Mouse (Mus musculus) myocyte (in vitro differentiated cells): ENCODE measurements around the gene D7Ertd443e. TPM values are rescaled to one million over a fixed set of nuclear protein-coding genes. Genes with fewer than 3 reads are reported as not detected.

Experiments
- H3K27me3 ChIP-seq: one replicate; pipeline ENCODE4 v1.6.1; 2011; ENCODE audit not compliant: control insufficient read depth, insufficient read depth, insufficient read length
- H3K36me3 ChIP-seq: one replicate; pipeline ENCODE4 v1.6.1; 2011; ENCODE audit not compliant: control insufficient read depth, insufficient read depth
- H3K4me2 ChIP-seq: one replicate; pipeline ENCODE4 v1.6.1; 2011; ENCODE audit warnings: low read depth, control low read depth
- H3K4me3 ChIP-seq: one replicate; pipeline ENCODE4 v1.5.1; 2011; ENCODE audit warnings: mild to moderate bottlenecking, control low read depth, moderate library complexity
- H3K79me2 ChIP-seq: one replicate; pipeline ENCODE4 v1.6.1; 2011; ENCODE audit not compliant: control insufficient read depth, insufficient read depth
- H3ac ChIP-seq: one replicate; pipeline ENCODE4 v1.6.1; 2011; ENCODE audit not compliant: control insufficient read depth, insufficient read length
- E2F4 ChIP-seq: IDR thresholded peaks from one replicate; pipeline ENCODE4 v1.6.1; 2011; ENCODE audit warnings: mild to moderate bottlenecking, control low read depth, moderate library complexity; ENCODE audit not compliant: insufficient read depth
- MAX ChIP-seq: IDR thresholded peaks from one replicate; pipeline ENCODE4 v1.6.1; 2011; ENCODE audit warnings: low read depth, mild to moderate bottlenecking, control low read depth
- MYOD1 ChIP-seq, 3 experiments: IDR thresholded peaks; one replicate each; pipeline ENCODE4 v1.6.1; 2011; ENCODE audit warnings: control low read depth in 2 of 3, low read depth in 2 of 3, mild to moderate bottlenecking in 2 of 3, moderate library complexity in 1 of 3; ENCODE audit not compliant: insufficient read length in 2 of 3, control insufficient read depth in 1 of 3
- MYOG ChIP-seq, 3 experiments: IDR thresholded peaks; one replicate each; pipeline ENCODE4 v1.6.1; 2011; ENCODE audit warnings: control low read depth in 2 of 3, low read depth in 2 of 3, mild to moderate bottlenecking in 2 of 3; ENCODE audit not compliant: insufficient read length in 2 of 3, control insufficient read depth in 1 of 3, insufficient read depth in 1 of 3
- POLR2A ChIP-seq: IDR thresholded peaks from one replicate; pipeline ENCODE4 v1.6.1; 2011; ENCODE audit warnings: low read depth, mild to moderate bottlenecking, control low read depth, moderate library complexity; ENCODE audit not compliant: insufficient read length
- POLR2AphosphoS2 ChIP-seq: IDR thresholded peaks from one replicate; pipeline ENCODE4 v1.6.1; 2011; ENCODE audit warnings: low read depth, control low read depth; ENCODE audit not compliant: insufficient read length
- SRF ChIP-seq: IDR thresholded peaks from one replicate; pipeline ENCODE4 v1.6.1; 2011; ENCODE audit warnings: low read depth; ENCODE audit not compliant: control insufficient read depth, insufficient read length
- TCF12 ChIP-seq: IDR thresholded peaks from one replicate; pipeline ENCODE4 v1.6.1; 2011; ENCODE audit warnings: mild to moderate bottlenecking, control low read depth; ENCODE audit not compliant: poor library complexity, insufficient read depth, severe bottlenecking
- TCF3 ChIP-seq: IDR thresholded peaks from one replicate; pipeline ENCODE4 v1.6.1; 2011; ENCODE audit warnings: low read depth, control low read depth; ENCODE audit not compliant: insufficient read length
- USF1 ChIP-seq: IDR thresholded peaks from one replicate; pipeline ENCODE4 v1.6.1; 2011; ENCODE audit warnings: low read depth, mild to moderate bottlenecking, control low read depth, moderate library complexity
- polyA plus RNA-seq: library from polyadenylated mRNA; unstranded; fragments of >200 nt; fragmentation: generic; extraction: Trizol; gene quantifications from one replicate; pipeline ENCODE4 v1.2.1, GENCODE M21; 2012; ENCODE audit warnings: missing spikeins

Gene D7Ertd443e
- polyA plus RNA-seq, 1 experiment: 0.06 TPM

- peak overlapping the region; percentile 37 for H3K4me3 ChIP-seq
- H3K36me3 ChIP-seq: no peaks in the 10 kb centered on the region
- TF ChIP-seq POLR2A (peak; percentile 31), E2F4 (no peak), MAX (no peak), SRF (no peak), MYOD1 (IDR thresholded peaks at IDR 0.05; ENCODE audit: control insufficient read depth in 1 of 3, insufficient read length in 2 of 3, low read depth in 2 of 3) (peak in 1 of 3 experiments; percentile 68), MYOG (IDR thresholded peaks at IDR 0.05; ENCODE audit: control insufficient read depth in 1 of 3, insufficient read depth in 1 of 3, insufficient read length in 2 of 3, low read depth in 2 of 3) (peak in 2 of 3 experiments; percentile 28 to 57), TCF3 (no peak)
- H3K27me3 ChIP-seq: no peaks in the 10 kb centered on the region
- H3ac ChIP-seq: peak overlapping the region; percentile 55
- H3K4me2 ChIP-seq: peak overlapping the region; percentile 99
- peaks cover 3% of the 10 kb centered on the region for H3K79me2 ChIP-seq
Observed at GRCm38 (mm10) chr7:134224741-134225612, 160.5 kb downstream of the D7Ertd443e start.

GRCm38 (mm10) chr7:134224421-134224740 is 161.1 kb downstream of the D7Ertd443e start:
- peak overlapping the region; percentile 99 for H3K4me2 ChIP-seq
- no peaks in the 10 kb centered on the region for H3K36me3 ChIP-seq
- H3ac ChIP-seq: peak overlapping the region; percentile 55
- peaks cover 3% of the 10 kb centered on the region for H3K79me2 ChIP-seq
- no peak for TF ChIP-seq TCF3
- TF ChIP-seq MYOD1 (IDR thresholded peaks at IDR 0.05; ENCODE audit: control insufficient read depth in 1 of 3, insufficient read length in 2 of 3, low read depth in 2 of 3): peak in 1 of 3 experiments; percentile 0
- peak overlapping the region; percentile 37 for H3K4me3 ChIP-seq
- no peaks in the 10 kb centered on the region for H3K27me3 ChIP-seq

GRCm38 (mm10) chr7:134223444-134224161 is 161.9 kb downstream of the D7Ertd443e start:
- H3K4me3 ChIP-seq: peak overlapping the region; percentile 37
- TF ChIP-seq POLR2AphosphoS2 (no peak), TCF12 (no peak), SRF (no peak), TCF3 (no peak), MAX (no peak), POLR2A (no peak), MYOG (IDR thresholded peaks at IDR 0.05; ENCODE audit: control insufficient read depth in 1 of 3, insufficient read depth in 1 of 3, insufficient read length in 2 of 3, low read depth in 2 of 3) (no peak), USF1 (no peak)
- H3K4me2 ChIP-seq: peak overlapping the region; percentile 99
- peaks cover 3% of the 10 kb centered on the region for H3K79me2 ChIP-seq
- H3K27me3 ChIP-seq: no peaks in the 10 kb centered on the region
- no peaks in the 10 kb centered on the region for H3K36me3 ChIP-seq
- H3ac ChIP-seq: peak overlapping the region; percentile 55

Other genes with a start within 250 kb of the D7Ertd443e start
- gene Adam12, start 153.5 kb downstream of the D7Ertd443e start, polyA plus RNA-seq: 7.2 TPM